Mouse (Mus musculus) heart, adult 2 months (tissue): ENCODE data around the gene AW549877. TPM values are rescaled to one million over a fixed set of nuclear protein-coding genes. Genes with fewer than 3 reads are reported as not detected.

ENCODE experiments used
- DNase-seq, 2 experiments: peaks; one replicate each; pipeline ENCODE4 v3.0.0; 2021
- H3K27ac ChIP-seq: fragments of 200-600 bp; 2 replicates; pipeline ENCODE4 v1.8.1; 2022
- H3K27me3 ChIP-seq: fragments of 200-500 bp; 2 replicates; pipeline ENCODE4 v1.6.1; 2012; ENCODE audit warnings: mild to moderate bottlenecking, low read length, inconsistent platforms, mixed read lengths; ENCODE audit not compliant: control insufficient read depth, insufficient read depth
- H3K36me3 ChIP-seq: fragments of 200-500 bp; 2 replicates; pipeline ENCODE4 v1.6.1; 2012; ENCODE audit warnings: low read length, inconsistent platforms; ENCODE audit not compliant: control insufficient read depth, insufficient read depth
- H3K4me1 ChIP-seq: fragments of 200-500 bp; 2 replicates; pipeline ENCODE4 v1.6.1; 2011; ENCODE audit warnings: low read length; ENCODE audit not compliant: control insufficient read depth, insufficient read depth
- H3K4me3 ChIP-seq: fragments of 200-600 bp; 2 replicates; pipeline ENCODE4 v1.8.1; 2022
- H3K79me2 ChIP-seq: fragments of 200-500 bp; replicated peaks from 2 replicates; pipeline ENCODE4 v1.6.1; 2012; ENCODE audit warnings: mild to moderate bottlenecking, inconsistent platforms, low read length, moderate library complexity, mixed read lengths; ENCODE audit not compliant: control insufficient read depth, insufficient read depth
- H3K9ac ChIP-seq: fragments of 200-500 bp; 2 replicates; pipeline ENCODE4 v1.6.1; 2012; ENCODE audit warnings: low read depth, mild to moderate bottlenecking, control low read depth, inconsistent platforms, low read length, mixed read lengths
- CTCF ChIP-seq: fragments of 200-600 bp; IDR thresholded peaks from 2 replicates; pipeline ENCODE4 v1.8.1; 2022; ENCODE audit warnings: antibody characterized with exemption, mild to moderate bottlenecking, moderate library complexity
- EP300 ChIP-seq: fragments of 200-500 bp; IDR thresholded peaks from 2 replicates; pipeline ENCODE4 v1.6.1; 2011; ENCODE audit warnings: low read depth, low read length, control low read depth; ENCODE audit not compliant: insufficient read depth
- POLR2A ChIP-seq: fragments of 200-500 bp; IDR thresholded peaks from 2 replicates; pipeline ENCODE4 v1.6.1; 2011; ENCODE audit warnings: mild to moderate bottlenecking, low read depth, low read length, control low read depth; ENCODE audit not compliant: insufficient read depth
- WGBS: fragments of 180-500 bp; shearing (Covaris S2); methylation state at CpG from one replicate; pipeline ENCODE4 v1.1.7; 2018; 5-methylcytosine and 5-hydroxymethylcytosine counted together
- intact Hi-C: fragments of 180-260 bp; cut with DNase I; formaldehyde crosslinking; loops from one replicate; pipeline ENCODE4 v1.15.1; 2025
- polyA plus RNA-seq: library from polyadenylated mRNA; depleted of rRNA; stranded (reverse); fragments of >200 nt; gene quantifications from 2 replicates; pipeline ENCODE4 v1.2.3, GENCODE M21; 2012
- total RNA-seq, 2 experiments: library from RNA; stranded (reverse); gene quantifications; 2 replicates each; pipeline ENCODE4 v1.2.3; 2021

AW549877 gene
- total and polyA plus RNA-seq, 3 experiments = 11.7 to 21.2 (median 19.3) TPM

GRCm38 (mm10) chr15:4028411-4028700 is 32.8 kb upstream of the AW549877 start:
- intact Hi-C loops = loop anchor here (5.0 kb wide), 1 partner anchor 71 kb away; no protein-coding TSS in a partner anchor
- no peaks in the 10 kb centered on the region for H3K27me3 ChIP-seq
- no peak for DNase-seq
- H3K9ac ChIP-seq = peak overlapping the region; percentile 30
- peaks cover 6% of the 10 kb centered on the region for H3K4me1 ChIP-seq
- TF ChIP-seq CTCF = no peak
- TF ChIP-seq EP300 = no peak
- TF ChIP-seq POLR2A = no peak
- H3K36me3 ChIP-seq = peaks cover 22% of the 10 kb centered on the region
- WGBS = 82% methylated on average over 6 of the region's 6 CpGs
- no peaks in the 10 kb centered on the region for H3K79me2 ChIP-seq
- H3K27ac ChIP-seq = peak overlapping the region; percentile 96
- H3K4me3 ChIP-seq = no peak overlapping the region

GRCm38 (mm10) chr15:4027671-4028410 is 32.3 kb upstream of the AW549877 start:
- no peak for TF ChIP-seq EP300
- 9% methylated on average over 6 of the region's 6 CpGs for WGBS
- Histone ChIP-seq H3K27me3 (no peaks in the 10 kb centered on the region), H3K4me3 (peak overlapping the region; percentile 79), H3K9ac (peak overlapping the region; percentile 82), H3K27ac (peak overlapping the region; percentile 96), H3K79me2 (no peaks in the 10 kb centered on the region), H3K4me1 (peaks cover 6% of the 10 kb centered on the region), H3K36me3 (peaks cover 22% of the 10 kb centered on the region)
- intact Hi-C loops = loop anchor here (1.0 to 5.0 kb wide), 2 partner anchors 32 to 71 kb away; no protein-coding TSS in a partner anchor
- DNase-seq = no peak

DNA sequence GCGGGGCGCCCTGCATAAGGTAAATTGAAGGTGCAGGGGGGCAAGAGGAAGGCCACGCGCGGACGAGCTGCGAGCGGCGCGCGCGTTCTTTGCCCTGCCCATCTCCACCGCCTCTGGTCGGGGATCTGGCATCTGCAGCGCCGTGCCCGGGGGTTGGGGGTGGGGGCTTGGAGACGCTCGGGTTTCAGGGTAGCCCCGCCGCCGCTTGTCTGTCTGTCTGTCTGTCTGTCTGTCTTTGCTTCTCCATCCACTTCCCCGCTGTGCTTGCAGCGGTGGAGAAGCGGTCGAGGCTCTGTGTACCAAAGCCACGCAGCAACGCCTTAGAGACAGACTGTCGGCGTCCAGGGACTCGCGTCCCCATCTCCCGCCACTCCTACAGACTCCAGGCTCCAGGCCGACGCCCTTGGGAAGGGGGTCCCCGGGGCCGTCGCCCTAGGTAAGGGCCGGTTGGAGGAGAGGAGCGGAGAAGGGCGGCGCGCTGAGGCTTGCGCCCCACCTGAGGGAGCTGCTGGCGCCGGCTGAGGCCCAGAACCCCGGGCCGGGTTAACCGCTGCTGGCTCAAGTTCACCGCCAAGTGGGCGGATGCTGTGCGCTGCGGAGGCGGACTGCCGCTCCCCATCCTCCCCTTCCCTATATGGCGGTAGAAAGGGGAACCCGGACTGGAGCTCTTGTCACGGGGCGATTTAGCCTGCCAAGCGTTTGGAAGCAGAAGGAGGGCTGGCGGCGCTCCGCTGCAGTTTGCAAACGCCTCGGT is 31.5 kb upstream of the AW549877 start:
- WGBS = under 1% methylated on average over 65 of the region's 65 CpGs
- intact Hi-C loops = loop anchor here (1.0 to 5.0 kb wide), 3 partner anchors 31 to 70 kb away; partner anchors contain the start of gene Fbxo4
- H3K36me3 ChIP-seq = peaks cover 15% of the 10 kb centered on the region
- H3K4me3 ChIP-seq = peak overlapping the region; percentile 79
- peak overlapping the region; percentile 82 for H3K9ac ChIP-seq
- H3K27me3 ChIP-seq = no peaks in the 10 kb centered on the region
- peak overlapping the region; percentile 96 for H3K27ac ChIP-seq
- H3K4me1 ChIP-seq = peaks cover 6% of the 10 kb centered on the region
- 0 out of 2 replicates have a peak, but pooled peaks have one; percentile 66 for TF ChIP-seq EP300
- peak; percentile 74; the same call in 1 of the 2 replicates for TF ChIP-seq POLR2A
- peak; percentile 21; the same call in 1 of the 2 replicates for TF ChIP-seq CTCF
- peak; percentile 91 to 93 for DNase-seq
- no peaks in the 10 kb centered on the region for H3K79me2 ChIP-seq

DNA sequence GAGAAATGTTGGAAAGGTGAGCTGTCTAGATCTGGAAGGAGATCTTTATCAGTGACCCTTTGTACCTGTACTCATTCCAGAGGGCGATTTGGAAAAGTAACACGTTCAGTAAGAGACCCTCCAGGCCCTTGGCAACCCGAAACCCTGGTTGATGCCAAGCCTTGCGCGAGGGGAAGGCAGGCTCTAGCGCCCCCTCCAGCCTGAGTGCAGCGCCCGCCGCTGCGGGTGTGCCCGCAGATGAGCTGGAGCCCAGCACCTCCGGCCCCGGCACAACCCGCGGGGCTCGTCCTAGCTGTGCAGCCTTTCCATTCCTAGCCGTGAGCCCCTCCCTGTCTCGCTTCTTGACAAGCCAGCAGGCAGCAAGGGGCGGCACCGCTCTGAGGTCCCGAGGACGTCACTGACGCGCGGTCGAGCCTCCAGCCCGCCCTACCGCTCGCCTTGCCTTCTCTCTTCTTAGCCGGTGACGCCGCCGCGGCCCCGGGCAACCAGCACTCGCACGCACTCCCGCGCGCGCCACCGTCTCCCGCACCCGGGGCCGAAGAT is 30.8 kb upstream of the AW549877 start, which contains the start of gene Oxct1:
Oxct1 (plus strand) TSS at position 153 of the 543 bp plus-strand sequence.
- peak within 1 kb of the TSS; percentile 82 for H3K9ac ChIP-seq
- intact Hi-C loops = loop anchor here (1.0 to 5.0 kb wide), 2 partner anchors 47 to 69 kb away; partner anchors contain the start of gene Fbxo4

GRCm38 (mm10) chr15:4025508-4025904 is 30.0 kb upstream of the AW549877 start:
- H3K4me3 ChIP-seq = peak overlapping the region; percentile 79
- H3K79me2 ChIP-seq = no peaks in the 10 kb centered on the region
- H3K27ac ChIP-seq = peak overlapping the region; percentile 96
- peak in 1 of 2 experiments; percentile 58 for DNase-seq
- intact Hi-C loops = loop anchor here (5.0 kb wide), 1 partner anchor 68 kb away; no protein-coding TSS in a partner anchor
- WGBS = 32% methylated on average over 11 of the region's 11 CpGs
- TF ChIP-seq POLR2A (0 out of 2 replicates have a peak, but pooled peaks have one; percentile 23), CTCF (no peak)
- H3K9ac ChIP-seq = peak overlapping the region; percentile 82
- H3K36me3 ChIP-seq = peaks cover 6% of the 10 kb centered on the region; the same call in 1 of the 2 replicates
- peaks cover 3% of the 10 kb centered on the region for H3K4me1 ChIP-seq
- no peaks in the 10 kb centered on the region for H3K27me3 ChIP-seq

More for the DNA sequence above, 30.8 kb upstream of the AW549877 start, which contains the start of gene Oxct1:
- under 1% methylated on average over 43 of the region's 45 CpGs for WGBS
- TF ChIP-seq EP300 = no peak
- peak; percentile 81 for TF ChIP-seq CTCF
- TF ChIP-seq POLR2A = peak; percentile 59
- Histone ChIP-seq H3K4me3 (peak within 1 kb of the TSS; percentile 79), H3K27me3 (no peaks in the 10 kb centered on the region), H3K27ac (peak within 1 kb of the TSS; percentile 96), H3K79me2 (no peaks in the 10 kb centered on the region), H3K4me1 (peaks cover 3% of the 10 kb centered on the region), H3K36me3 (peaks cover 9% of the 10 kb centered on the region; the same call in 1 of the 2 replicates)
- DNase-seq = peak; percentile 89 to 94
